Mouse (Mus musculus) right cerebral cortex, adult 2 months (tissue): ENCODE results near the gene Hoxb2.

Experiments
- DNase-seq, 2 experiments: peaks; one replicate each; pipeline ENCODE4 v3.0.0; 2021 to 2022; ENCODE audit warnings: low spot score in 2 of 2

Gene Hoxb2

GRCm38 (mm10) chr11:96336597-96336996 is 13.7 kb upstream of the Hoxb2 start:
- no peak for DNase-seq

- no peak for DNase-seq
Measured at GRCm38 (mm10) chr11:96337026-96337425, 13.3 kb upstream of the Hoxb2 start.

GRCm38 (mm10) chr11:96338957-96339855 is 11.1 kb upstream of the Hoxb2 start:
- DNase-seq = no peak

GRCm38 (mm10) chr11:96340698-96341365 is 9.5 kb upstream of the Hoxb2 start:
- DNase-seq = no peak

- DNase-seq = no peak
Measured at GRCm38 (mm10) chr11:96341701-96342575, 8.4 kb upstream of the Hoxb2 start.

- DNase-seq = no peak
Measured at GRCm38 (mm10) chr11:96342576-96342930, 7.8 kb upstream of the Hoxb2 start.

GRCm38 (mm10) chr11:96343206-96343745 is 7.0 kb upstream of the Hoxb2 start:
- no peak for DNase-seq

- DNase-seq = no peak
Measured at GRCm38 (mm10) chr11:96344061-96344877, 6.1 kb upstream of the Hoxb2 start.

GRCm38 (mm10) chr11:96344878-96345159 is 5.5 kb upstream of the Hoxb2 start:
- DNase-seq = no peak

- DNase-seq = no peak
Measured at GRCm38 (mm10) chr11:96345220-96345892, 5.0 kb upstream of the Hoxb2 start.

- DNase-seq = no peak
Measured at GRCm38 (mm10) chr11:96345893-96346806, 4.2 kb upstream of the Hoxb2 start.

GRCm38 (mm10) chr11:96346916-96347520 is 3.3 kb upstream of the Hoxb2 start:
- no peak for DNase-seq

- no peak for DNase-seq
Measured at GRCm38 (mm10) chr11:96347717-96348116, 2.6 kb upstream of the Hoxb2 start.

GRCm38 (mm10) chr11:96348141-96348928 is 2.0 kb upstream of the Hoxb2 start:
- no peak for DNase-seq

GRCm38 (mm10) chr11:96348988-96349387 is 1.3 kb upstream of the Hoxb2 start:
- DNase-seq = no peak

- DNase-seq = no peak
Measured at GRCm38 (mm10) chr11:96349491-96350340, 609 bp upstream of the Hoxb2 start.

GRCm38 (mm10) chr11:96350791-96351190 is 466 bp downstream of the Hoxb2 start:
- no peak for DNase-seq
